Mouse (Mus musculus) kidney, adult 2 months (tissue): ENCODE measurements around the gene Mgarp. TPM values are rescaled to one million over a fixed set of nuclear protein-coding genes. Genes with fewer than 3 reads are reported as not detected.

Experiments
- DNase-seq: peaks from one replicate; pipeline ENCODE4 v3.0.0; 2021
- H3K27ac ChIP-seq: fragments of 200-500 bp; 2 replicates; pipeline ENCODE4 v1.5.1; 2012; ENCODE audit warnings: low read depth, low read length, control low read depth, inconsistent platforms; ENCODE audit not compliant: insufficient read depth
- H3K27me3 ChIP-seq: fragments of 200-500 bp; replicated peaks from 2 replicates; pipeline ENCODE4 v1.6.1; 2012; ENCODE audit warnings: mild to moderate bottlenecking, moderate library complexity, low read length, inconsistent platforms; ENCODE audit not compliant: control insufficient read depth, insufficient read depth
- H3K36me3 ChIP-seq: fragments of 200-500 bp; 2 replicates; pipeline ENCODE4 v1.6.1; 2012; ENCODE audit warnings: mild to moderate bottlenecking, moderate library complexity, low read length, inconsistent platforms; ENCODE audit not compliant: control insufficient read depth, insufficient read depth
- H3K4me1 ChIP-seq: fragments of 200-500 bp; 2 replicates; pipeline ENCODE4 v1.6.1; 2011; ENCODE audit warnings: low read length; ENCODE audit not compliant: control insufficient read depth, insufficient read depth
- H3K4me3 ChIP-seq: fragments of 200-500 bp; 2 replicates; pipeline ENCODE4 v1.5.1; 2011; ENCODE audit warnings: mild to moderate bottlenecking, low read depth, low read length, control low read depth; ENCODE audit not compliant: insufficient read depth
- CTCF ChIP-seq: fragments of 200-500 bp; conservative IDR thresholded peaks from 2 replicates; pipeline ENCODE4 v1.5.1; 2011; ENCODE audit warnings: low read depth, mild to moderate bottlenecking, control low read depth, low read length, moderate library complexity, mixed read lengths; ENCODE audit not compliant: insufficient read depth, insufficient read length
- POLR2A ChIP-seq: fragments of 200-500 bp; IDR thresholded peaks from one replicate; pipeline ENCODE4 v1.6.1; 2011; ENCODE audit warnings: low read depth, low read length, control low read depth
- WGBS: fragments of 180-500 bp; shearing (Covaris S2); methylation state at CpG from one replicate; pipeline ENCODE4 v1.1.7; 2018; 5-methylcytosine and 5-hydroxymethylcytosine counted together
- polyA plus RNA-seq: library from polyadenylated mRNA; depleted of rRNA; stranded (reverse); fragments of >200 nt; gene quantifications from 2 replicates; pipeline ENCODE4 v1.2.3, GENCODE M21; 2012

Gene Mgarp
- polyA plus RNA-seq, 1 experiment, result not detected

- no peak for TF ChIP-seq POLR2A
- no peak for TF ChIP-seq CTCF
- Histone ChIP-seq H3K4me1 (peaks cover 21% of the 10 kb centered on the region), H3K27ac (peak overlapping the region; percentile 72), H3K27me3 (no peaks in the 10 kb centered on the region), H3K4me3 (peak overlapping the region; percentile 72), H3K36me3 (no peaks in the 10 kb centered on the region)
- WGBS, result 6% methylated on average over 8 of the region's 8 CpGs
- no peak for DNase-seq
Measured at GRCm38 (mm10) chr3:51417135-51417458, 20.6 kb upstream of the Mgarp start.

GRCm38 (mm10) chr3:51416364-51417134, 20.0 kb upstream of the Mgarp start:
- Histone ChIP-seq H3K36me3 (no peaks in the 10 kb centered on the region), H3K4me3 (peak overlapping the region; percentile 72), H3K4me1 (peaks cover 17% of the 10 kb centered on the region), H3K27me3 (no peaks in the 10 kb centered on the region), H3K27ac (peak overlapping the region; percentile 72)
- TF ChIP-seq POLR2A (no peak), CTCF (no peak)
- under 1% methylated on average over 68 of the region's 68 CpGs for WGBS
- DNase-seq, result peak; percentile 49

- H3K36me3 ChIP-seq, result no peaks in the 10 kb centered on the region
- no peaks in the 10 kb centered on the region for H3K27me3 ChIP-seq
- H3K27ac ChIP-seq, result peak overlapping the region; percentile 72
- H3K4me1 ChIP-seq, result peaks cover 15% of the 10 kb centered on the region
- no peak for DNase-seq
- 1% methylated on average over 28 of the region's 30 CpGs for WGBS
- H3K4me3 ChIP-seq, result peak overlapping the region; percentile 72
- TF ChIP-seq POLR2A (no peak), CTCF (no peak)
Measured at GRCm38 (mm10) chr3:51416073-51416363, 19.5 kb upstream of the Mgarp start.

- Histone ChIP-seq H3K36me3 (no peaks in the 10 kb centered on the region), H3K27me3 (no peaks in the 10 kb centered on the region), H3K27ac (peak within 1 kb of the TSS; percentile 91), H3K4me3 (peak within 1 kb of the TSS; percentile 72), H3K4me1 (peaks cover 13% of the 10 kb centered on the region)
- WGBS, result 3% methylated on average over 43 of the region's 43 CpGs
- TF ChIP-seq POLR2A (no peak), CTCF (no peak)
- DNase-seq, result peak; percentile 98
Measured at GRCm38 (mm10) chr3:51415098-51416072, 18.8 kb upstream of the Mgarp start, which contains the start of gene Naa15. Gene Naa15, plus strand, starts transcription at chr3:51415148.

GRCm38 (mm10) chr3:51413276-51413675, 16.7 kb upstream of the Mgarp start:
- Histone ChIP-seq H3K27me3 (no peaks in the 10 kb centered on the region), H3K36me3 (no peaks in the 10 kb centered on the region), H3K27ac (no peak overlapping the region), H3K4me1 (peaks cover 14% of the 10 kb centered on the region), H3K4me3 (no peak overlapping the region)
- peak; percentile 30 for DNase-seq
- WGBS, result 70% methylated on average over 1 of the region's 1 CpGs
- TF ChIP-seq POLR2A (no peak), CTCF (no peak)

GRCm38 (mm10) chr3:51412457-51412856, 15.9 kb upstream of the Mgarp start:
- Histone ChIP-seq H3K27me3 (no peaks in the 10 kb centered on the region), H3K36me3 (no peaks in the 10 kb centered on the region), H3K4me3 (no peak overlapping the region), H3K27ac (no peak overlapping the region), H3K4me1 (peaks cover 9% of the 10 kb centered on the region)
- 65% methylated on average over 7 of the region's 7 CpGs for WGBS
- TF ChIP-seq CTCF (no peak), POLR2A (no peak)
- DNase-seq, result peak; percentile 77

- peak within 1 kb of the TSS; percentile 97 for H3K27ac ChIP-seq
- H3K4me3 ChIP-seq, result peak within 1 kb of the TSS; percentile 90
- TF ChIP-seq POLR2A, result peak; percentile 93
- TF ChIP-seq CTCF, result peak; percentile 92
- no peaks in the 10 kb centered on the region for H3K27me3 ChIP-seq
- DNase-seq, result peak; percentile 96
- H3K36me3 ChIP-seq, result no peaks in the 10 kb centered on the region; the same call in 1 of the 2 replicates
- peaks cover 3% of the 10 kb centered on the region; the same call in 1 of the 2 replicates for H3K4me1 ChIP-seq
- under 1% methylated on average over 40 of the region's 40 CpGs for WGBS
Measured at GRCm38 (mm10) chr3:51408561-51409183, 12.1 kb upstream of the Mgarp start, which contains the start of gene Ndufc1. Gene Ndufc1, minus strand, starts transcription at chr3:51408988.
